In genomic region chr17:31974694-31975093, GRCm38 (mm10) we compare ENCODE assay signal across 26 mouse cellular contexts.
DNase-seq lines count a peak whose midpoint lies in the region; ATAC-seq and TF ChIP-seq lines count a peak whose summit lies in the region.
"Had no signal": no experiment of that assay in that cellular context is flagged by ENCODE, and none has a peak within 500 bp of the region (broad histone marks: within the 10 kb centered on the region; RNA-seq: fewer than 3 reads in every experiment).

No protein-coding gene starts in this region.

- H3K27ac ChIP-seq in lung, embryonic 14.5 days (ENCODE audit: low read depth), result no peak overlapping the region
- no peak overlapping the region for H3K27ac ChIP-seq in lung, postnatal 0 days (ENCODE audit: low read length)
- H3K27ac ChIP-seq: forebrain, embryonic 10.5 days; forebrain, embryonic 13.5 days; heart, adult 2 months; heart, embryonic 15.5 days; hindbrain, embryonic 10.5 days; hindbrain, embryonic 13.5 days had no signal

- no peak for TF ChIP-seq EP300 in lung, postnatal 0 days (IDR thresholded peaks at IDR 0.05)

- H3K4me3 ChIP-seq in lung, embryonic 14.5 days (ENCODE audit: low read depth, low read length), result no peak overlapping the region
- no peak overlapping the region for H3K4me3 ChIP-seq in lung, postnatal 0 days (ENCODE audit: low read depth, low read length)
- H3K4me3 ChIP-seq: forebrain, embryonic 10.5 days; forebrain, embryonic 13.5 days; heart, adult 2 months; heart, embryonic 12.5 days; heart, embryonic 15.5 days; hindbrain, embryonic 10.5 days; hindbrain, embryonic 13.5 days had no signal

- no peak overlapping the region for H3K4me2 ChIP-seq in lung, embryonic 14.5 days
- no peak overlapping the region for H3K4me2 ChIP-seq in lung, postnatal 0 days (replicated peaks; ENCODE audit: low read depth, low read length)
- H3K4me2 ChIP-seq: forebrain, embryonic 13.5 days; heart, embryonic 12.5 days; heart, embryonic 15.5 days; hindbrain, embryonic 13.5 days had no signal

- no peaks in the 10 kb centered on the region for H3K27me3 ChIP-seq in lung, embryonic 14.5 days (ENCODE audit: insufficient read depth, low read length)
- no peaks in the 10 kb centered on the region for H3K27me3 ChIP-seq in lung, postnatal 0 days (replicated peaks; ENCODE audit: insufficient read depth, low read length)
- H3K27me3 ChIP-seq: forebrain, embryonic 13.5 days; heart, embryonic 12.5 days; heart, embryonic 15.5 days; hindbrain, embryonic 13.5 days had no signal

- no peaks in the 10 kb centered on the region for H3K9me3 ChIP-seq in lung, embryonic 14.5 days (ENCODE audit: low read depth, low read length)
- H3K9me3 ChIP-seq in lung, postnatal 0 days (ENCODE audit: low read length), result no peaks in the 10 kb centered on the region
- H3K9me3 ChIP-seq: forebrain, embryonic 10.5 days; forebrain, embryonic 13.5 days; heart, embryonic 12.5 days; heart, embryonic 15.5 days; hindbrain, embryonic 10.5 days; hindbrain, embryonic 13.5 days had no signal

- no peak overlapping the region for H3K9ac ChIP-seq in lung, embryonic 14.5 days
- H3K9ac ChIP-seq in lung, postnatal 0 days (replicated peaks; ENCODE audit: low read depth), result no peak overlapping the region
- H3K9ac ChIP-seq: forebrain, embryonic 13.5 days; heart, embryonic 12.5 days; heart, embryonic 15.5 days; hindbrain, embryonic 13.5 days had no signal

- H3K36me3 ChIP-seq in lung, embryonic 14.5 days (ENCODE audit: insufficient read depth), result no peaks in the 10 kb centered on the region
- no peaks in the 10 kb centered on the region for H3K36me3 ChIP-seq in lung, postnatal 0 days (ENCODE audit: insufficient read depth, low read length)
- H3K36me3 ChIP-seq: forebrain, embryonic 10.5 days; heart, embryonic 12.5 days; heart, embryonic 15.5 days; hindbrain, embryonic 10.5 days; hindbrain, embryonic 13.5 days had no signal

- no peak for TF ChIP-seq CTCF in lung, embryonic 14.5 days (IDR thresholded peaks at IDR 0.05; ENCODE audit: low read depth)
- no peak for TF ChIP-seq CTCF in lung, postnatal 0 days (IDR thresholded peaks at IDR 0.05)

- no peak for ATAC-seq in lung, embryonic 14.5 days (ENCODE audit: insufficient read depth)
- peak; percentile 49; the same call in 1 of the 2 replicates for ATAC-seq in lung, postnatal 0 days
- peak; percentile 74 for ATAC-seq in granulocyte monocyte progenitor cell, adult 5-6 weeks (replicated peaks; ENCODE audit: poor library complexity, severe bottlenecking)
- ATAC-seq: activated CD4-positive, CD25-positive, alpha-beta regulatory T cell, adult 4 months; CD4-positive, CD25-positive, alpha-beta regulatory T cell, adult 4 months; forebrain, embryonic 13.5 days; forebrain, embryonic 16.5 days; hindbrain, embryonic 16.5 days had no signal

- H3K4me1 ChIP-seq in lung, embryonic 14.5 days (ENCODE audit: insufficient read depth), result no peaks in the 10 kb centered on the region
- peaks cover 5% of the 10 kb centered on the region; the same call in 1 of the 2 replicates for H3K4me1 ChIP-seq in lung, postnatal 0 days (ENCODE audit: insufficient read depth, low read depth, low read length)
- H3K4me1 ChIP-seq: forebrain, embryonic 10.5 days; forebrain, embryonic 13.5 days; heart, embryonic 15.5 days; hindbrain, embryonic 13.5 days had no signal

- WGBS in lung, embryonic 14.5 days, result 48% methylated on average over 5 of the region's 5 CpGs
- WGBS in lung, postnatal 0 days, result 45% methylated on average over 5 of the region's 5 CpGs

- DNase-seq in lung, embryonic 14.5 days, result peak; percentile 24
- no peak for DNase-seq in lung, postnatal 4 days
- DNase-seq in lung, postnatal 0 days (ENCODE audit: low spot score), result peak; percentile 64
- DNase-seq in lung, postnatal 25 days (ENCODE audit: low spot score), result no peak
- no peak for DNase-seq in adipocyte (ENCODE audit: low spot score)
- DNase-seq: adrenal gland, postnatal 10 days; adrenal gland, postnatal 36 days; cerebellum, adult 18-20 months; cerebellum, adult 9-10 months; cerebellum, postnatal 14 days; gastrocnemius, postnatal 10 days; gastrocnemius, postnatal 36 days; heart, adult 2 months; heart, postnatal 10 days; heart, postnatal 36 days had no signal

Comparison
In these comparisons a context has a peak if more than half of its experiments do, and no peak if none do; other contexts are left out.
1. DNase-seq: peak in lung, embryonic 14.5 days (single experiment) and lung, postnatal 0 days (single experiment); none in lung, postnatal 4 days (0 of 2), lung, postnatal 25 days (single experiment) and adipocyte (single experiment).